Mouse (Mus musculus) embryo, embryonic 11 days (tissue): ENCODE measurements around the gene Cdc73.
"Not testable (repeated sequence)": the region's sequence is repeated elsewhere in the genome, so short reads cannot be mapped to it uniquely, and the experiment has no call there.

ENCODE experiments used
- DNase-seq: peaks from one replicate; pipeline ENCODE4 v3.0.0-alpha.2; 2015

Gene Cdc73

DNA sequence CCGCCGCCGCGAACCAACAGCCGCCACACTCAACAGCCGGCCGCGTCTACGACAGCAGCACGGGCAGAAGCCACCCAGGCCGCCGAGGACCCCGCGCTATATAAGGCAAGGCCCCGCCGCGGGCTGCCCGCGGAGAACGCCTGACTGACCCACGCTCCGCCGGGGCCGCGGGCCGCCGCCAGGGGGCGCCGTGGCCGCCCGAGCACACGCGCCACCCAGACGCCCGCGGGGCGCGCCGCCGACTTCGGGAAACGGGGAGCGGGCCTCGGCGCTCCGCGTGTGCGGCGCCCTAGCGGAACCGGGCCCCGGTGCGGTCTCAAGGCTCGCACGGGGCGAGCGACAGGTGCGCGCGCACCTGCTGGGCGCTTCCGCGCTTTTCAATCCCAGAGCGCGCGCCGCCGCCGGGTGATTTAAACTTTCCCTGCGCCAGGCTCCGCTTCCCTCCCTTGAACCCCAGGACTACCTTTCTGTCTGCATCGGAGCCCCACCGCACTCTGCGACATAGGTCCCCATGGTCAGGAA lies at the start of gene Cdc73:
Cdc73 (minus strand) TSS at position 153 of the 522 bp plus-strand sequence.
- DNase-seq = peak; percentile 94

DNA sequence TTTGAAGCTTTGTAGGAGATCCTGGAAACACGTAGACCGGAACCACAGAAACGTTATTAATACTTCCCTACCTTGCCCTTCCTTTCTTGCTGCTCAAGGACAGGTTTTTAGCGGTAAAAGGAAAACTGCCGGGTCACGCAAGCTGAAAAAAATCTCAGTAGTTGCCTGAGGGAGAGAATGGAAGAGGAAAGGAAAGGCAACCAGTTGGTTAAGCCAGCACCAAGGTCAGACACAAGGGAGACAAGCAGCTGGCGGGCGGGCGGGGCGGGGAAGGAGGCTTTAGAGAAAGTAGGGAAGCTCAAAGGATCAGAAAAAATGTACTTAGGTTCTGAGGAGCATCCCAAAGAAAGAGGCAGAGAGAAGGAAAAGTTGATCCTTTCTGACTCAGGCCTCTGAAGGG lies 43.2 kb upstream of the Cdc73 start:
- no peak for DNase-seq

DNA sequence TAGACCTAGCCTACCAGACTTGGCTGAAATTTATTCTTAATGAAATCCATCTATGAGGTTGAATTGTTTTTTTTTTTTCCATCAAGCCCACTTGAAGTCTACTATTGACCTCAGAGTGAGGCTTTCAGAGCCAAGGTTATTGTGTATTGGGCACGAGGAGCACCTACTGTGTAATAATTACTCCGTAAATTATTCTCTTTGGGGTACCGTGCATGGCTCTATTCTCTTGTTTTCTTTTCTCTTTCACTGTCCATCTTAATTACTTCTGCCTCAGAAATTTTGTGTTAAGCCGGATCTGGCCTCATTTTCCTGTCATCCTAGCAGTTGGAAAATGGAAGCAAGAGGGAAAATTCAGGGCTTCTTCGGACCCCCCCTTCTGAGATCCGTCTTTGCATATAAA lies 39.5 kb upstream of the Cdc73 start:
- no peak for DNase-seq

DNA sequence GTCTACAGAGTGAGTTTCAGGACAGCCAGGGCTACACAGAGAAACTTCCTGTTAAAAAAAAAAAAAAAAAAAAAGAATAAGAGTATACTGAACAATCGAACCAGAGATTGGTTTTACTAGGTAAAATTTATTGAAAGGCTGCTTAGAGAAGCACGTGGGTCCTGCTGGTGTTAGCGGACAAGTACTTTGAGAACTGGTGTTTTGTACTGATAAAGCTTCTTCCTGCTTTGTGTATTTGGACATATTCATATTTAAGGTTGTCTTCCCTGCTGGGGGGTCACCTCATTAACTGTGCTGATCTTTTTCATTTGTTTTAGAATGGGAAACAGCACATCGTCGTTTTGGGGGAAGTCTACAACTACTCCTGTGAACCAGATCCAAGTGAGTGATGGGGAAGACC lies 38.6 kb upstream of the Cdc73 start:
- no peak for DNase-seq

DNA sequence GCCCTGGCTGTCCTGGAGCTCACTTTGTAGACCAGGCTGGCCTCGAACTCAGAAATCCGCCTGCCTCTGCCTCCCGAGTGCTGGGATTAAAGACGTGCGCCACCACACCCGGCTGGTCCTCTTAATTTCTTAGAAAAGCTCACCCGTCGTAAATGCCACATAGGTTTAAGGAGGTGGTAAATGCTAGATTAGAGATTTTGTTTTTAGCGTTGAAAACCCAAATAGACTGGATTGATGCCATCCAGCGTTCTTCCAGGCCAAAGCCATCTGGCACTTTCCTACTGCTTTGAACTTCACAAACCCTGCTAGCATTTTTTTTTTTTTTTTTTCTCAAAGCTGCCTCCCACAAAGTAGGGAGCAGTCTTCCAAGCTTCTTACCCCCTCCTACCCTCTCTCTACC lies 37.9 kb upstream of the Cdc73 start:
- no peak for DNase-seq

DNA sequence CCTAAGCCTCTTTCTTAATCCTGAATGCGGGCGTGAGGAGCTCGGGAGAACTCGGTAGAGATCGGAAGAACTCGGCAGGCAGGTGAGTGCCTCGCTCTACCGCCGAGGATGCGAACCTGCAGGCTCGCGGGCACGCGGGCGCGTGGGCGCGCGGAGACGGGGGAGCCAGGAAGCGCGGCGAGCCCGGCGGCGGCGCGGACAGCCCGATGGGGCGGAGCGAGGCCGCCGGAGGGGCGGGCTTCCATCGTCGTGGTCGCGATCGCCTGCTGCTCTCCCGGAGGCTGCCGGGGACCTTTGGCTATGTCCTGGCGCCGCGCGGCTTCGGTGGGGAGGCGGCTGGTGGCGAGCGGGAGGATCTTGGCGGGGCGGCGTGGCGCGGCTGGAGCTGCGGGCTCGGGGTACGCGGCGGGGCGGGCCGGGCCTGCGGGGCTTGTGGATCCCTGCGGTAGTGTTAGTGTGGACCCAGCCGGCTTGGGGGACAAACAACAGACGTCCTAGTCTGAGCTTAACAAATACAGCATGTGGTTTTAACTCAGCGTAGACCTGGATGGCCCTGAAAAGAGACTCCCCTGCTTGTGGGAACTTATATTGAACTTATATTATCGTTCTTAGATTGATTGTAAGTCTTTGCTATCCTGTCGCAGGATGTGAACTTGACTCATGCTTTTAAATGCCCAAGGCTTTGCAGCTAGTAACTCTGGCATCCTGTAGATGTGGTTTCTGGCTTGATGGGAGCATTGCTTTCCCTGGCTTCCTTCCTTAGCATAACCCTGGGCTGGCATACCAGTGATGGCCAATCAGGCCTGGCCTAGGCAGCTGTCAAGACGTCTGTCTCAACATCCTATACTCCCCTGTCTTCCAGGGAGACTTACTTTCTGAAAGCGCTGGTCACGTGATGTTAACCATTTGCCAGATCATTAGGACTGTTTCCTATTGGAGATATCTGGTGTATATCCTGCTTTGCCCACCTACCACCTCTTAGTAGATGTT lies 37.0 kb upstream of the Cdc73 start:
- peak; percentile 91 for DNase-seq

DNA sequence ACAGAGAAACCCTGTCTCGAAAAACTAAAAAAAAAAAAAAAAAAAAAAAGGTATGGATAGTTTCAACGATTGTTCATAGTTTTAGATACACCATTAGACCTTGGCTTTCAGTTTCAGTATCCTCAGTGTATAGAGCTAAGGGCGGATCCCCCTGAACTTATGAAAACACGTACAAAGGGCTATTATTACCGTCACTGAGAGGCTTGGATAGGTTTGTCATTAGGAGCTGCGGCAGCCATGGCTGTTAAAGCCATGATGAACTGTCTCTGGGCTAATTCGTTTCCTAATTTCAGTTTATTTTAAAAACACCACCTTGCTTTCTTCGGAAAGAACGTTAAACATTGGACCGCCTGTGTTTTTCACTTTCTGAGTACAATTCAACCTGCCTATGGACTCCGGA lies 36.1 kb upstream of the Cdc73 start:
- DNase-seq = peak; percentile 10

DNA sequence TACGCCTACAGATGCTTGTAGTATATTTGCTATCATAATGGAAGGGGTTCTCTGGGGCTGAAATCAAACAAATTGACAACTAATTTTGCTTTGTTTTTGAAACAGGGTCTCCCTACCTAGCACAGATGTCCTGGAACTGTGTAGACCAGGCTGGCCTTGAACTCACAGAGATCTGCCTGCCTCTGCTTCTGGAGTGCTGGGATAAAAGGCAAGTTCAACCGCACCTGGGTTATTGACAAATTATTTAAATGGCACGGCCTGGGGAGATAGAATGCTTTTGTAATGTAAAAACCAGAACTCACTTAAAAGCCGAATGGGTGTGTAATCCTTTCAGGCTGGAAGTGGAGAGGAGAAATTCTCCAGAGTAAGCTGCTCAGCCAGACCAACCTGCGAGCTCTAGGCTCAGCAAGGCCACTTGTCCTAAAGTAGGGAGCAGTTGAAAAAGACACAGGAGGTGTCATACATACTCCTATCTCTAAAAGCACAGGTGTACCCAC lies 31.3 kb upstream of the Cdc73 start:
- no peak for DNase-seq

DNA sequence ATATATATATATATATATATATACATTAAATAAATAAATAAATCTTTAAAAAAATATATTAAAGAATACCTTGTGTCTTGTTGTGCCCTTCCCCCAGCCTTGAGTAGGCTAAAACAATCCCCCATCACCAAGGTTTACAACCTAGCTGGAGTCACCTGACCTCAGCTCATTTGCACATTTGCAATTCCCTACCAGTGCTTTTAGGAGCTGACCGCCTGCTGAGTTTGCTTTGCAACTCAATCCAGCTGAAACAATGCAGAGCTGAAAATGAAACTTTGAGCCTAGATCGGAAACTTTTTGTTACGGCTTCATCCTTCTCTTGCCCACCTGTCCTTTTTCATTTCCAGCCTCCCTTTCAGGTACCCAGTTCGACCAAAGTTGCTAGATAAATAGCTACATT lies 29.0 kb upstream of the Cdc73 start:
- DNase-seq = no peak

DNA sequence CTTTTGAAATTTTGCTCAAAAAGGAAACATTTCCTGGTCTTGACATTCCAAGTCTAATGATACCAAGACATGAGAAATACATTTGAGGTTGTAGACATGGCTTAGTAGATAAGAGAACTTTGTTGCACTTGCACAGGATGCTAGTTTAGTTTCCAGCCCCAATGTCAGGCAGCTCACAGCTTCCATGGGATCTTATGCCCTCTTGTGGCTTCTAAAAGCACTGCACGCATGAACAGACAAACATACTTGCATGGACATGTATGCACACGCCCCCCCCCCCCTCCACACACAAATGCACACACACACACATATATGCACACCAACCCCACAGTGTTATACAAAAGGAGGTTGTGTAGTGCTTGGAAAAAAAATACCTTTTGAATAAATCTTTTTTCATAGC lies 28.2 kb upstream of the Cdc73 start:
- peak; percentile 16 for DNase-seq

DNA sequence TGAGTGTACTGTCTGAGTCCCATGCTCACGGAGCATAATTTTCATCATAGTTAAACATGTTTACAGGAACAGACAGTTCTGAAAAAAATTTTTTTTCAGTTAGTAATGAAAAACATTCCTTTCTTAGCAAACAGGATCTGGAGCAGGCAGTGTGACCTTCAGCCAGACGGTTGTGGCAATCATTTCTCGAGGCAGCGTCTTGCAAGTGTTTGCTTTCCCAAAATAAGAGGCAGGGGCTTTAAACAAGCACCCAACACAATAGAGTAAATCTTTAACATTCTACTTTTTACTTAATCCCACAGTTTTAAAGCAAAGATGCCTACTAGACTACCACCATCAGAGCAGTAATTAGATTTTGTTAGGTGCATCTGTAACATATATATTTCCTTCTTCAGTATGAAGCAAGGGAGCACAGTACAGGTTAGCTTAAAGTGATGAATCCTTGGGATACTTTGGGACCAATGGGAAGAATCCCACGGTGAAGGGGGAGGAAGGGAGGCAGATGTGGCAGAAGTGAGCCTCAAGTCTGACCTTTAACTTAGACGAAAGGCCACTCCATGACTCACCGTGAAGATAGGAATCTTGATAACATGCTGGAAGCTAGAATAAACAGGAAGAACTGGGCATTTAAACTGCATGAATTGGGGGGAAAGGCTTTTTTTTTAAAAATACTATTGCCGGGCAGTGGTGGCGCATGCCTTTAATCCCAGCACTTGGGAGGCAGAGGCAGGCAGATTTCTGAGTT lies 25.2 kb upstream of the Cdc73 start:
- DNase-seq = no peak

DNA sequence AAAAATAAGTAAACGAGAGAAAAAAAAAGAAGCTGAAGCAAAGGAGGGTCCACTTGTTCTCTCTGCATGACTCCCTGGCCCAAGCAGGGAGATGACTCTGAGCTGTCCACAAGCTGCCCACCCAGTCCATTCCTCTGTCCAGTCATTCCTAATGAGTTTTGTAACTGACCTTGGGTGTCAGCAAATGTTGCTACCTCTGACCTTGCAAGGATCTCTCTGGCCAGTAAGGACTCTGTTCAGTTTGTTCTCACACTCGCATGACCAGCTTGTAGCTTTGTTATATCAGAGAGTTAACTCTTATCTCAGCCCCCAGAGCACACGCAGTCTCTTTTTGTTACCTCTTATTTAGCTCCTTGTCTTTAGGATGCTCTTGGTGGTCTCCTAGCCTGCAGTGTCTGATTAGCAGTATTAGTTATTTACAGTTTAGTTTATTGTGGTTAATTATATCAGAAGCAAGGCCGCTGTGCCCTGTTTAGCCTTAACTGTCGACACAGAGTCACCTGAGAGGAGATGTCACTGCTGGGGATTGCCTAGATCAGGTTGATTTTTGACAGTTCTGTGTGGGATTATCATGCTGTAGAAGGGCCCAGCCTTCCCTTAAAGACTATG lies 21.9 kb upstream of the Cdc73 start:
- DNase-seq = no peak

DNA sequence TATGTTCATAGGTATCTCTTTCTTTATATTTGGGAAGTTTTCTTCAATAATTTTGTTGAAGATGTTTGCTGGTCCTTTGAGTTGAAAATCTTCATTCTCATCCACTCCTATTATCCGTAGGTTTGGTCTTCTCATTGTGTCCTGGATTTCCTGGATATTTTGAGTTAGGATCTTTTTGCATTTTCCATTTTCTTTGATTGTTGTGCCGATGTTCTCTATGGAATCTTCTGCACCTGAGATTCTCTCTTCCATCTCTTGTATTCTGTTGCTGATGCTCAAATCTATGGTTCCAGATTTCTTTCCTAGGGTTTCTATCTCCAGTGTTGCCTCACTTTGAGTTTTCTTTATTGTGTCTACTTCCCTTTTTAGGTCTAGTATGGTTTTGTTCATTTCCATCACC lies 13.3 kb upstream of the Cdc73 start, which contains the start of gene Glrx2:
Glrx2 (plus strand) TSS at position 301 of the 400 bp plus-strand sequence.
- not testable (repeated sequence) for DNase-seq

DNA sequence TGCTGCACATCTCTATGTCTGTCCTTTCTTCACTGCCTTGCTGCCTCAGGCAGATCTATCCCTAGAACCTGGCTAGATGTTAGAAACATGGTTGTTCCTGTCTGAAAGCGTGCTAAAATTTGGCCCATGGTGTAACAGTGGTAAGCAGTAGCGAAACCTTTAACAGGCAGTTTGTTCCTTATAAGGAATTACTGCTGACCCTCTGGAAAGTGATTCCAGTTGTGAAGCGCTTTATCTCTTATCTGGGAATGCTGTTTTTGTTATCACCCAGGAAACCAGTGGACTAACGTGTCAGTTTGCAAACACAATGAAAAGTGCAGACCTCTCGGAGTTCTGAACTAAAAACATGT lies 7.9 kb upstream of the Cdc73 start:
- DNase-seq = no peak

DNA sequence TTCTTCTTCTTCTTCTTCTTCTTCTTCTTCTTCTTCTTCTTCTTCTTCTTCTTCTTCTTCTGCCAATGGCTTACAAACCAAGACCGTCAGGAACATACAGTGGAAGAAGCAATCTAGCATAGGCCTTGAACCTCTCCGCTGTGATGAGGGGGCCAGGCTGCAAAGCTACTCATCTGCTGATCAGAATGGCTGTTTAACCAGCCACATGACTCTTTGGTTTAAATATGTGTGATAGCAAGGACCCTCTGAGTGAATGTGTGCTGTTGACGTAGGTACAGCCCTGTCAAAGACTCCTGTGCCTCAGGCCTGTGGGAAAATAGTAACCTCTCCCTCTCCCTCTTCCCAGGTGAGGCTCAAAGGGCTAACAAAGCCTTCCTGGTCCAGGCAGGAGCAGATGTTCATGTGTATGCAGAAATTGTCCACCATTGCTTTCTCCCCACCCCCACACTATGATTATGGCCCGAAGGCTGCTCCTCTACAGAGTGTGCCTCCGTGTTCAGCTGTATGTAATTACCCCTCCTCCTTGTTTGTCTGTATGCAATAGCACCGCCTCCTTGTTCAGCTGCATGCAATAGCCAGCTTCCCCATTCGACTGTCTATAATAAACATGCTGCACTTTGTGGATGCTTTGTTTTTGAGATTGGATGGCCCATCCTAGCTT lies 7.4 kb upstream of the Cdc73 start:
- peak; percentile 4 for DNase-seq

DNA sequence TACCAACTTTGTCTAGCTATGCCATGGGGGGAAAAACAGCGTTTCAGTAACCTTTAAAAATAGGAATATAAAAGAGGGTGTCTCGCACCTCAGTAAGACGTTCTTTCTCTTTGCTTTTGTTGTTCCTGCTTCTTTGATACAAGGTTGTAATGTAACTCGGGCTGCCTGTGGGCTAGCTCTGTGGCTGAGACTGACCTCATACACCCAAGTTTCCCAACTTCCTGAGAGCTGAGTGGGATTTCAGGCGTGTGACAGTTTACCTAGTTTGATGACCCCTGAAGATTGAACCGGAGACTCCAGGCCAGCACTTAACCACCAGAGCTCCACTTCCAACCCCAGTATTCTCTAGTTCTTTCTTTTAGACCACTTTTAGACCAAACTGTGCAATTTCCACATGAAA lies 5.7 kb upstream of the Cdc73 start:
- no peak for DNase-seq

DNA sequence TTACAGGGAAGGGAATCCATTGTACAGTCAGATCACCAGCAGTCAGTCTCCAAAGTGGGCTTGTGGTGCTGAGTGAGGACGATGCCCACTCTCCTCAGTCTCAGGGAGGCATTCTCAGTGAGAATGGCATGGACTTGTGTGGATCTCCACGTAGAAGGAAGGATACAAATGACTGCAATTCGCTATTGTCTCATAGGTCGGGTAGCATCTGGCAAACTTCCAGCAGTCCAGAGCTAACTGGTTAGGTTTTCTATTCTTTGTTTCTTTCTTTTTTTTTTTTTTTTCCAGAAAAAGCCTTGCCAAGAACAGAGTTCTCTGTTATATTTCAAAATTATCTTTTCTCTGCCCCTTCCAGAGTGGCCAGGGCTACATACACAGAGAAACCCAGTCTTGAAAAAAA lies 4.3 kb upstream of the Cdc73 start:
- no peak for DNase-seq

DNA sequence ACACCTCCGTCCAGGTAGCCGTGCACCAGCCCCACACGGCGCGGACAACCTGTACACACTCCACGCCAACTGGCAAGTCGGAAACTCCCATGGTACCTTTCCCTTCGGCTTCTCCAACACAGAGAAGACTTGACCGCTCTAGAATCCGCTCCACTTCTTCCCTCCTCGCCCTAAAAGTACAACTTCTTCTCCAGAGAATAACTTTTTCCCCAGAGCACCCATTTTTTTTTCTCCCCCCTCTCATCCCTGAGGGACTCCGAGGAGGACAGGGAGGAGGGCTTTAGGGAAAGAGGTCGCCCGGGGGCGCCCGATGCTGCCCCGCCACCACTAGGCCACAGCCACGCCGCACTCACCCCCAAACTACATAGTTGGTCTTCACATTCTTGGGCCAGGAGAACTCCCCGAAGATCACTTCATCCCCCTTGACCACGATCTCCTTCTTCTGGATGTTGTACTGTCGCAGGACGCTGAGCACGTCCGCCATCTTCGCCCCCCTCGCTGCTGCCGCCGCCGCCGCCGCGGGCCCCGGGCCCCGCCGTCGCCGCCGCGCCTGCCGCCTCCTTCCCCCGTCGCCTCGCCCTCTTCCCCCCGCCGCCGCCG lies 452 bp downstream of the Cdc73 start:
- DNase-seq = peak; percentile 53

DNA sequence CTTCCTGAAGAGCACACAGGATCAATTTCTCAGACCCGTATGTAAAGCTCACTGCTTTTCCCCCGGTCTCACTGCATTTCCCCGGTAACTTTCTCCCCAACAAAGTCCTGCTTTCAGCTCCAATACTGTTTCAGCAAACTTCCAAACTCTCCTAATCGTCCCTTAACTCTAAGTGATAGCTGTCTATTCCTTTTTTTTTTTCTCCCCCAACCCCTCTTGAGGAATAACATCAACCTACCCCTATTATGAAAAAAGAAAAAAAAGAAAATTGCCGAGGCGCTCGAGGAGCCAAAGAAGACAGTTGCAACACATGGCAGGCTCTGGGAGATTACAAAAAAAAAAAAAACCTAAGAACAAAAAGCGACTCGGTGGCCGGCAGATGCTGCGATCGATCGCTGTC lies 957 bp downstream of the Cdc73 start:
- DNase-seq = peak; percentile 14

DNA sequence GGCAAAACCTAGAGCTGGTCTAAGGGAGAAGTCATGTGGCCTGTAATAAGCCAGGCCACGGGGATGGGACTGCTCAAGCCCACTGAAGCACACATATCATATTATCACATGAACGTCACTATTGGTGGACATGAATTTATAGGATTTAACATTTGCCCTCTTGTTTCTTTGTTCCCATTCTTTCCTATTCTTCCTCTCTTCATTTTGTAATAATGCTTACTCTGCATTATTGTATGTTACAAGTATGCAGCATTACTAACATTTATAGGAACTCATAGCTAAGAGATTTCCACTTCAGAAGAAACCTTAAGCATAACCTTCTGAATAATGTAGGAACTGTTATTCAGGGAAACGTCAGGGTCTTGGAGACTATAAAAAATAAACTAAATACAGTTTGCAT lies 17.8 kb downstream of the Cdc73 start:
- no peak for DNase-seq

DNA sequence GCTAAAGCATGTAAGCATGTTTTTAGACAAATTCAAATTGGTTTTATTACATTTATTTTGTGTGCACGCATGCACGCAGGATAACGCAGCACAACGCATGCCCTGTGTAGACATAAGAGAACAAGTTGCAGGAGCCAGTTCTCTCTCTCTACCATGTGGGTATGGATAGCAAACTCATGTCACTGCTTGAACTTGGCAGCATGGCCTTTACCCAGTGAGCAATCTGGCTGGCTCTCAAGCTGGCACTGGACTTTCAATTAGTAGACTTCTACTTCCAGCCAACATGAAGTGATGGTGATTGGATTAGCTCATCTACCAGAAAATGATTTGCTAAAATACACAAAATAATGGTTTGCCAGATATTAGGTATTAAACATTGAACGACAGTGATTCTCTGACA lies 21.6 kb downstream of the Cdc73 start:
- no peak for DNase-seq

DNA sequence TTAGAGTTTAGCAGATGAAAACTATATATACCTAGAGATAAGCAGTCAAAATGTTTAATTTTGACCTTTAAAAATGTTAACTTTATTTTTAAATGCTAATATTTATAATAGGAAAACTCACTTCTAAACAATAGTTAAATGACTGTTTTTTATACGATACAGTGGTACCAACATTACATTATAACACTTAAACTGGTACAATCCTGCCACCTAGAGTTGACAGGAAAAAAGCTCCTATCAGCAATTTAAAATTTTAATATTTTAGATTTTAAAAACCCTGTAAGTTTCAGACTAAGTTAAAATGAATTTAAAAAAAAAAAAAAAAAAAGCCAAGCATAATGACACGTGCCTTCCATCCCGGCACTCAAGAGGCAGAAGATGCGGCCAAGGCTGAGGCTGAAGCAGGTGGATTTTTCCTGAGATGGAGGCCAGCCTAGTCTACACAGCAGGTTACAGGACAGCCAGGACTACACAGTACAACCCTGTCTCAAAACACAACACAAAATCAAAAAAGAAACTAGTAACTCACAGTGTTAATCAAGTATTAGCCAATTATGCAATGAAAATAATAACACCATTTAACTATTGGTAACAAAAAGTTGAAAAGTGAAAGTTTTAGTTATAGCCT lies 26.8 kb downstream of the Cdc73 start:
- peak; percentile 4 for DNase-seq
